Mouse (Mus musculus) erythroblast, embryonic 14.5 days (primary cell): ENCODE results near the gene Gm42878. TPM values are rescaled to one million over a fixed set of nuclear protein-coding genes. Genes with fewer than 3 reads are reported as not detected.
"Not testable (repeated sequence)": the region's sequence is repeated elsewhere in the genome, so short reads cannot be mapped to it uniquely, and the experiment has no call there.

ENCODE experiments used
- H3K27me3 ChIP-seq: 2 replicates; pipeline ENCODE4 v1.6.1; 2012; ENCODE audit warnings: inconsistent platforms; ENCODE audit not compliant: control insufficient read depth
- H3K36me3 ChIP-seq: 2 replicates; pipeline ENCODE4 v1.6.1; 2012; ENCODE audit warnings: mild to moderate bottlenecking, inconsistent platforms; ENCODE audit not compliant: control insufficient read depth
- H3K4me1 ChIP-seq: 2 replicates; pipeline ENCODE4 v1.6.1; 2012; ENCODE audit warnings: inconsistent platforms; ENCODE audit not compliant: control insufficient read depth
- H3K4me3 ChIP-seq: replicated peaks from 2 replicates; pipeline ENCODE3; 2012; ENCODE audit warnings: moderate library complexity, mild to moderate bottlenecking, inconsistent platforms
- H3K9me3 ChIP-seq: 2 replicates; pipeline ENCODE4 v1.6.1; 2012; ENCODE audit warnings: low read length, inconsistent platforms, mixed read lengths; ENCODE audit not compliant: control insufficient read depth
- GATA1 ChIP-seq: IDR thresholded peaks from 2 replicates; pipeline ENCODE4 v1.6.1; 2012; ENCODE audit warnings: low read length, inconsistent platforms, mixed read lengths
- TAL1 ChIP-seq: IDR thresholded peaks from 3 replicates; pipeline ENCODE4 v1.6.1; 2012; ENCODE audit warnings: low read length, inconsistent platforms, mixed read lengths
- polyA plus RNA-seq: library from polyadenylated mRNA; stranded (reverse); fragments of >175 nt; gene quantifications from 2 replicates; pipeline ENCODE4 v1.2.3, GENCODE M21; 2012

The Gm42878 gene
- polyA plus RNA-seq, 1 experiment = not detected

DNA sequence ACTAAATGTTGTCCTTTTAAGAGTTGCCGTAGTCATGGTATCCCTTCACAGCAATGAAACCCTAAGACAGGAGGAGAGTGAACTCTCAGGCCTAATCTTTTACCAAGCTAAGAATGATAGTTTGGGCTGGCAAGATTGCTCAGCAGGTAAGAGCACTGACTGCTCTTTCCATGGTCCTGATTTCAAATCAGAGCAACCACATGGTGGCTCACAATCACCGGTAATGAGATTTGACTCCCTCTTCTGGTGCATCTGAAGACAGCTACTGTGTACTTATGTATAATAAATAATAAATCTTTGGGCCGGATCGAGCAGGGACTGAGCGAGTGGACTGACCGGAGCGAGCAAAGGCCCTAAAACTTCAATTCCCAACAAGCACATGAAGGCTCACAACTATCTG is 4.0 kb downstream of the Gm42878 start:
- H3K9me3 ChIP-seq = no peaks in the 10 kb centered on the region
- peaks cover 63% of the 10 kb centered on the region for H3K36me3 ChIP-seq
- H3K4me3 ChIP-seq = no peak overlapping the region
- H3K27me3 ChIP-seq = no peaks in the 10 kb centered on the region
- H3K4me1 ChIP-seq = peaks cover 57% of the 10 kb centered on the region
- TF ChIP-seq TAL1 (no peak), GATA1 (no peak)

GRCm38 (mm10) chr5:121540066-121540465 is 5.2 kb downstream of the Gm42878 start:
- H3K4me3 ChIP-seq = no peak overlapping the region
- H3K27me3 ChIP-seq = no peaks in the 10 kb centered on the region
- TF ChIP-seq GATA1 (no peak), TAL1 (no peak)
- H3K36me3 ChIP-seq = peaks cover 75% of the 10 kb centered on the region
- no peaks in the 10 kb centered on the region for H3K9me3 ChIP-seq
- peaks cover 66% of the 10 kb centered on the region for H3K4me1 ChIP-seq

GRCm38 (mm10) chr5:121537588-121537987 is 7.7 kb downstream of the Gm42878 start:
- Histone ChIP-seq H3K4me1 (peaks cover 53% of the 10 kb centered on the region), H3K4me3 (no peak overlapping the region), H3K27me3 (no peaks in the 10 kb centered on the region), H3K36me3 (peaks cover 93% of the 10 kb centered on the region), H3K9me3 (peaks cover 2% of the 10 kb centered on the region; the same call in 1 of the 2 replicates)
- TF ChIP-seq TAL1 = no peak
- no peak for TF ChIP-seq GATA1

- Histone ChIP-seq H3K9me3 (peaks cover 2% of the 10 kb centered on the region; the same call in 1 of the 2 replicates), H3K4me1 (peaks cover 48% of the 10 kb centered on the region), H3K4me3 (no peak overlapping the region), H3K36me3 (peaks cover 93% of the 10 kb centered on the region), H3K27me3 (no peaks in the 10 kb centered on the region)
- TF ChIP-seq GATA1 (no peak), TAL1 (no peak)
Observed at GRCm38 (mm10) chr5:121536921-121537555, 8.2 kb downstream of the Gm42878 start.

DNA sequence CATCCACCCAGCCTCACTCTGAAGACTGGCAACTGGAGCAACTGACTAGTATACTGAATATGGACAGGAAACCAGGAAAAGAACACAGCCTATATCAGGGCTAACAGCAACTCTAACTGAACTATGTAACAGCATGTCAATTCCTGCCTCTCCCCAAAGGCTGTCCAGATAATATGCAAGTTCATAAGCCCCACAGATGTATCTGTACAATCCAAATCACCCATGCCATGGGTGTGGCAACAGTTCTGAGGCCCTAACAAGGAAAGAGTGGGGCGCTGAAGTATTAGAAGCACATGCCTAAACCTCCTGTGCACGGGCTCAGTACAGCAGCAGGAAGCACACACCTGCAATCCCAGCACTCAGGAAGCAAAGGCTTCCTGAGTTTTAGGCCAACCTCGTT is 10.2 kb downstream of the Gm42878 start:
- peaks cover 2% of the 10 kb centered on the region; the same call in 1 of the 2 replicates for H3K9me3 ChIP-seq
- peaks cover 97% of the 10 kb centered on the region for H3K36me3 ChIP-seq
- TF ChIP-seq TAL1 = no peak
- TF ChIP-seq GATA1 = no peak
- H3K4me3 ChIP-seq = peak overlapping the region; percentile 34
- H3K27me3 ChIP-seq = no peaks in the 10 kb centered on the region
- H3K4me1 ChIP-seq = peaks cover 45% of the 10 kb centered on the region

GRCm38 (mm10) chr5:121534521-121534920 is 10.8 kb downstream of the Gm42878 start:
- Histone ChIP-seq H3K9me3 (peaks cover 2% of the 10 kb centered on the region; the same call in 1 of the 2 replicates), H3K4me1 (peaks cover 46% of the 10 kb centered on the region), H3K36me3 (peaks cover 98% of the 10 kb centered on the region), H3K4me3 (no peak overlapping the region), H3K27me3 (no peaks in the 10 kb centered on the region)
- no peak for TF ChIP-seq GATA1
- TF ChIP-seq TAL1 = no peak

DNA sequence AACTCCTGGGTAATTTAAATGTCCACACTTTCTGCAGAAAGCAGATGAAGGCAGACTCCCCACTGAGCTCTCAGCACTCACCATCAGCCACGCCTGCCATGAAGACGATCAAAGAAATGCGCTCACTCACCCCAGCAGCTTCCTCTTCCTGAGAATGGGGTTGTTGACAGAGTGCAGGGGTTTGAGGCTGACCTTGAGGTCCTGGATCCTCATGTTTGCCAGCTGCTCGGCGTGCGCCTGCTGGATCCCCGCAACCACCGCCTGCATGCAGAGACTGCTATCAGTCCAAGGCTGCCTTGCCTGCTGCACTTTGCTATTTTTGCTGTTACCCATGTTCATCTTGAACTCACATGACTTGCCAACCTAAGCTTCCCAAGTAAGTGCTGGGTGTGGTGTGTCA is 18.3 kb downstream of the Gm42878 start:
- TF ChIP-seq TAL1 = no peak
- TF ChIP-seq GATA1 = no peak
- Histone ChIP-seq H3K4me3 (no peak overlapping the region), H3K36me3 (peaks cover 91% of the 10 kb centered on the region)

DNA sequence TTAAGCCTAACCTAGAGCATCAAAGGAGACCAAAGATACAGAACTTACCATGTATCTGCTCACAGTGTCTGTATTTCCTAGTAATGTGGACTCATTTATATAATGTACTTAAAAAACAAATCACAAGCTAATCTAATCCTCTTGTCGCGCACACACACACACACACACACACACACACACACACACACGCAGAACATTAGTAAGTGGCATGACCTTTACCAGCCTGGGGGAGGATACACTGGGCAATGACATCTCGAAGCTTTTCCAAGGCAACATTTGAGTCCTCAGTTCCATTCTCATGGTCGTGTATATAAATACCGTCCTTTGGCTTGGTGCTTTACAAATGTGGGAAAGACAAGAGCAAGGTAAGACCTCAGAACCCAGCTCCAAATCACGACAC is 18.8 kb downstream of the Gm42878 start:
- Histone ChIP-seq H3K36me3 (peaks cover 91% of the 10 kb centered on the region), H3K9me3 (no peaks in the 10 kb centered on the region), H3K4me1 (peaks cover 5% of the 10 kb centered on the region; the same call in 1 of the 2 replicates), H3K4me3 (no peak overlapping the region), H3K27me3 (no peaks in the 10 kb centered on the region)
- no peak for TF ChIP-seq TAL1
- no peak for TF ChIP-seq GATA1

More for the DNA sequence above, 18.3 kb downstream of the Gm42878 start:
- Histone ChIP-seq H3K27me3 (no peaks in the 10 kb centered on the region), H3K4me1 (peaks cover 5% of the 10 kb centered on the region; the same call in 1 of the 2 replicates), H3K9me3 (no peaks in the 10 kb centered on the region)

GRCm38 (mm10) chr5:121525774-121526450 is 19.4 kb downstream of the Gm42878 start:
- peaks cover 1% of the 10 kb centered on the region; the same call in 1 of the 2 replicates for H3K4me1 ChIP-seq
- H3K4me3 ChIP-seq = no peak overlapping the region
- peaks cover 91% of the 10 kb centered on the region for H3K36me3 ChIP-seq
- TF ChIP-seq TAL1 = no peak
- TF ChIP-seq GATA1 = no peak
- no peaks in the 10 kb centered on the region for H3K9me3 ChIP-seq
- no peaks in the 10 kb centered on the region for H3K27me3 ChIP-seq

DNA sequence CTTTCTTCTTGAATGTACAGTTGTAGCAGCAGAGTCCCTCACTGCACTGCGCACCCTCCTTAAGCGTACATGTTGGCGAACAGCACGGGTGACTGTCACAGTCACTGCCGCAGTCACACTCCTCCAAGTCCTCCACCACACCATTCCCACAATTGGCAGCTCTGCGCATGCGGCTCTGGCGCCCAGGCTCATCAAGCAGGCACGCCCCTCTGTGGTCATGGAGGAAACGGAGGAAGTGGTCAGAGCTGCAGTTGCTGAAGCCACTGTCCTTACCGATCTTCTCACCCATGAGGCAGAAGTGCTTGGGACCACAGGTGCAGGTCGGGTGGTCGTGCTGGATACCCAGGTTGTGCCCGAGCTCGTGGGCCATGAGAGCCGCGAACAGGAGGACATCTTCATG is 25.5 kb downstream of the Gm42878 start:
- not testable (repeated sequence) for H3K9me3 ChIP-seq, H3K4me1 ChIP-seq, H3K27me3 ChIP-seq, H3K4me3 ChIP-seq
- peaks cover 61% of the 10 kb centered on the region for H3K36me3 ChIP-seq
